Mouse (Mus musculus) bone marrow macrophage, adult 2 months (primary cell): Measurements from ENCODE around the gene Tcf7l1.
A peak's percentile ranks its signal among the peaks of the same experiment; 100 is the strongest.

Source experiments
- CTCF ChIP-seq: IDR thresholded peaks from 2 replicates; pipeline ENCODE4 v1.5.1; 2012; ENCODE audit warnings: low read depth, mild to moderate bottlenecking, low read length, moderate library complexity
- POLR2A ChIP-seq: IDR thresholded peaks from 2 replicates; pipeline ENCODE4 v1.6.1; 2012; ENCODE audit warnings: mild to moderate bottlenecking, low read depth, low read length, borderline replicate concordance

GRCm38 (mm10) chr6:72616643-72617288, 172.3 kb downstream of the Tcf7l1 start, which contains the start of gene Tgoln1:
- TF ChIP-seq CTCF (no peak), POLR2A (0 out of 2 replicates have a peak, but pooled peaks have one; percentile 28)
